ENCODE assay signal across 7 mouse cellular contexts in the genomic region with DNA sequence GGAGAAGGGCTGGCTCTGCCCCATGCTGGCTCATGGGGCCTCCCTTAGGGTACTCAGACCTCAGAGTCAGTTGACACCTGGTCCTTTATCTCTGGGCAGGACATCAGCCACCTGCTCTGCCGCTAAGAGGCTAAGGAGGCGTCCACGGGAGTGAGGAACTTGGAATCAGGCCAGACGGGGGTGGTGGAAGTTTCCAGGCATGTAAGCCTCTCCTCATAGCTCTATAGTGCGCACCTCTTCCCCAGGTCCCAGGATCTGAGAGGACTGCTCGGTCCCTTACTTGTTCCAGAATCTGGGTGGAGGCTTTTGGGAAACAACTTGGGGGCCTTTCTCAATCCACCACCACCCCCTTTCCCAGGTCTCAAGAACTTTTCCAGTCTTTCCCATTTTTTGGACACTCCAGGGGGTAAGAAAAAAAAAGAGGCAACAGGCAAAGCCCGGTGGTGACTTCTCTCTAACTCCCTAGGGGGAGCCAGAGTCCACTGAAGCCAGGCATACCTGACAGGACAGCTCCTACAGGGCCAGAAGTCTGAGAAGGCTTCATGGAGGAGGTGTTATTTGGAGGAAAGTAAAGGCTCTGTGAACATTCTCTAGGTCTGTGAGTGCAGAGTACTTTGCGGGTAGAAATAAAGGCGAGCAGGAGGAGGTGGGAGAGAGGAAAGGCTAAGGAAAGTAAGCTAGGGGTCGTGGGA. TPM values are rescaled to one million over a fixed set of nuclear protein-coding genes. Genes with fewer than 3 reads are reported as not detected.
DNase-seq lines count a peak whose midpoint lies in the region; TF ChIP-seq lines count a peak whose summit lies in the region.

No protein-coding gene starts in this region.

- no peak overlapping the region for H3K27ac ChIP-seq in spleen, adult 2 months (ENCODE audit: insufficient read depth, low read length)
- H3K27ac ChIP-seq in small intestine, adult 2 months (ENCODE audit: insufficient read depth, low read depth, low read length) = no peak overlapping the region

- H3K4me1 ChIP-seq in spleen, adult 2 months (ENCODE audit: control insufficient read depth, insufficient read depth, insufficient read length) = no peaks in the 10 kb centered on the region; the same call in 1 of the 2 replicates
- no peaks in the 10 kb centered on the region for H3K4me1 ChIP-seq in small intestine, adult 2 months (ENCODE audit: control insufficient read depth, insufficient read depth, insufficient read length, low read length)

- no peak overlapping the region for H3K4me3 ChIP-seq in spleen, adult 2 months (ENCODE audit: extremely low read depth, insufficient read depth, insufficient read length)
- no peak overlapping the region for H3K4me3 ChIP-seq in small intestine, adult 2 months (ENCODE audit: low read depth, low read length)

- TF ChIP-seq POLR2A in spleen, adult 2 months (IDR thresholded peaks at IDR 0.05; ENCODE audit: low read depth, low read length) = no peak
- TF ChIP-seq POLR2A in small intestine, adult 2 months (IDR thresholded peaks at IDR 0.05; ENCODE audit: low read depth, low read length) = no peak

- peak; percentile 80; the same call in 1 of the 2 replicates for TF ChIP-seq CTCF in spleen, adult 2 months (IDR thresholded peaks at IDR 0.05; ENCODE audit: extremely low read depth, insufficient read depth, insufficient read length, insufficient replicate concordance)
- TF ChIP-seq CTCF in small intestine, adult 2 months (IDR thresholded peaks at IDR 0.05; ENCODE audit: extremely low read depth, insufficient read length, insufficient replicate concordance, low read depth, low read length) = peak; percentile 80; the same call in 1 of the 2 replicates

- H3K27me3 ChIP-seq in spleen, adult 2 months (ENCODE audit: control insufficient read depth, insufficient read depth, low read length) = no peaks in the 10 kb centered on the region
- H3K27me3 ChIP-seq in small intestine, adult 2 months (ENCODE audit: control insufficient read depth, insufficient read depth, low read length) = no peaks in the 10 kb centered on the region

- no peaks in the 10 kb centered on the region for H3K36me3 ChIP-seq in spleen, adult 2 months (ENCODE audit: control insufficient read depth, insufficient read depth, low read length)
- no peaks in the 10 kb centered on the region for H3K36me3 ChIP-seq in small intestine, adult 2 months (ENCODE audit: control insufficient read depth, insufficient read depth, low read length)

- 55% methylated on average over 10 of the region's 10 CpGs for WGBS in spleen, adult 2 months
- 27% methylated on average over 10 of the region's 10 CpGs for WGBS in small intestine, adult 2 months

- peak in 1 of 2 experiments; percentile 52 for DNase-seq in spleen, adult 2 months (ENCODE audit: low read depth in 1 of 2, low spot score in 2 of 2)
- DNase-seq in spleen, adult 12 weeks (ENCODE audit: low spot score) = no peak
- peak; percentile 66 to 75 for DNase-seq in adrenal gland, postnatal 36 days
- DNase-seq in kidney, adult 8-10 months = peak; percentile 53 to 66
- no peak for DNase-seq in layer of hippocampus, adult 9-10 months (ENCODE audit: low spot score)
- DNase-seq in cerebellum, adult 9-11 months = no peak

RNA-seq across cellular contexts. Expression of gene Map3k6, which starts 7.2 kb away (rescaled TPM):
- polyA plus RNA-seq in spleen, adult 2 months (2012; rRNA removed) = 4.0 and 5.8 TPM in 2 replicates
- total RNA-seq in adrenal gland, postnatal 36 days (2021) = 10 to 100 TPM; 15.9 to 38.8 TPM
- polyA plus RNA-seq in small intestine, adult 2 months (2012; rRNA removed) = 1.7 and 75.5 TPM in 2 replicates

RNA-seq across cellular contexts. Expression of gene Gpr3, which starts 21.1 kb away (rescaled TPM):
- 0.02 TPM in 1 of 2 replicates, not detected in the other for polyA plus RNA-seq in spleen, adult 2 months (2012; rRNA removed)
- under 1 TPM; 0.63 to 0.89 TPM for total RNA-seq in adrenal gland, postnatal 36 days (2021)
- 0.17 TPM in 1 of 2 replicates, not detected in the other for polyA plus RNA-seq in small intestine, adult 2 months (2012; rRNA removed)

RNA-seq across cellular contexts. Expression of gene Cd164l2, which starts 21.5 kb away (rescaled TPM):
- polyA plus RNA-seq in spleen, adult 2 months (2012; rRNA removed) = 0.19 and 0.54 TPM in 2 replicates
- total RNA-seq in adrenal gland, postnatal 36 days (2021) = 1 to 10 TPM in 1 of 2 experiments, under 1 TPM in 1; 0.79 to 1.1 TPM
- polyA plus RNA-seq in small intestine, adult 2 months (2012; rRNA removed) = 0.61 and 0.93 TPM in 2 replicates

RNA-seq across cellular contexts. Expression of gene Sytl1, which starts 29.5 kb away (rescaled TPM):
- polyA plus RNA-seq in spleen, adult 2 months (2012; rRNA removed) = 6.8 and 7.1 TPM in 2 replicates
- 1 to 10 TPM; 1.4 to 1.5 TPM for total RNA-seq in adrenal gland, postnatal 36 days (2021)
- polyA plus RNA-seq in small intestine, adult 2 months (2012; rRNA removed) = 10.9 and 12.7 TPM in 2 replicates

RNA-seq across cellular contexts. Expression of gene Tmem222, which starts 44.2 kb away (rescaled TPM):
- 58.0 and 61.0 TPM in 2 replicates for polyA plus RNA-seq in spleen, adult 2 months (2012; rRNA removed)
- 10 to 100 TPM; 64.0 to 74.4 TPM for total RNA-seq in adrenal gland, postnatal 36 days (2021)
- polyA plus RNA-seq in small intestine, adult 2 months (2012; rRNA removed) = 26.2 and 58.0 TPM in 2 replicates

Comparison
In these comparisons a context has a peak if more than half of its experiments do, and no peak if none do; other contexts are left out.
1. DNase-seq: peak in adrenal gland, postnatal 36 days (2 of 2) and kidney, adult 8-10 months (2 of 2); none in spleen, adult 12 weeks (single experiment), layer of hippocampus, adult 9-10 months (single experiment) and cerebellum, adult 9-11 months (single experiment).